Mouse (Mus musculus): Measurements from ENCODE around the gene Pth2. TPM values are rescaled to one million over a fixed set of nuclear protein-coding genes. Genes with fewer than 3 reads are reported as not detected.

Gene Pth2
- total RNA-seq, 2 experiments from 2014 or later: not detected

GRCm38 (mm10) chr7:45211851-45212251, 31.1 kb downstream of the Pth2 start, which contains the start of gene Dkkl1:
Gene Dkkl1, minus strand, starts transcription at chr7:45212147.
- no peak for TF ChIP-seq CTCF (IDR thresholded peaks at IDR 0.05)
- Histone ChIP-seq H3K27ac (no peak within 1 kb of the TSS), H3K4me3 (peak within 1 kb of the TSS; percentile 22)
- intact Hi-C loops (cut with DNase I): no loop called here
- DNase-seq (ENCODE audit: extremely low spot score in 1 of 2, low spot score in 2 of 2): no peak

GRCm38 (mm10) chr7:45212356-45212755, 31.6 kb downstream of the Pth2 start:
- intact Hi-C loops (cut with DNase I): no loop called here
- Histone ChIP-seq H3K27ac (no peak overlapping the region), H3K4me3 (no peak overlapping the region)
- TF ChIP-seq CTCF (IDR thresholded peaks at IDR 0.05): no peak
- DNase-seq (ENCODE audit: extremely low spot score in 1 of 2, low spot score in 2 of 2): no peak

- Histone ChIP-seq H3K4me3 (no peak overlapping the region), H3K27ac (no peak overlapping the region)
- no peak for TF ChIP-seq CTCF (IDR thresholded peaks at IDR 0.05)
- no peak for DNase-seq (ENCODE audit: extremely low spot score in 1 of 2, low spot score in 2 of 2)
- intact Hi-C loops (cut with DNase I): no loop called here
These were observed 32.9 kb downstream of the Pth2 start for GRCm38 (mm10) chr7:45213708-45214107.

GRCm38 (mm10) chr7:45215673-45216441, 35.1 kb downstream of the Pth2 start, which contains the start of gene Tead2:
Gene Tead2, plus strand, starts transcription at chr7:45215753.
- Histone ChIP-seq H3K4me3 (peak within 1 kb of the TSS; percentile 44), H3K27ac (no peak within 1 kb of the TSS)
- intact Hi-C loops (cut with DNase I): no loop called here
- TF ChIP-seq CTCF (IDR thresholded peaks at IDR 0.05): no peak
- no peak for DNase-seq (ENCODE audit: extremely low spot score in 1 of 2, low spot score in 2 of 2)

GRCm38 (mm10) chr7:45216442-45217183, 35.8 kb downstream of the Pth2 start:
- Histone ChIP-seq H3K27ac (no peak overlapping the region), H3K4me3 (peak overlapping the region; percentile 44)
- intact Hi-C loops (cut with DNase I): no loop called here
- no peak for DNase-seq (ENCODE audit: extremely low spot score in 1 of 2, low spot score in 2 of 2)
- no peak for TF ChIP-seq CTCF (IDR thresholded peaks at IDR 0.05)

- TF ChIP-seq CTCF (IDR thresholded peaks at IDR 0.05): no peak
- Histone ChIP-seq H3K27ac (no peak overlapping the region), H3K4me3 (no peak overlapping the region)
- intact Hi-C loops (cut with DNase I): no loop called here
- DNase-seq (ENCODE audit: extremely low spot score in 1 of 2, low spot score in 2 of 2): no peak
These were observed 40.9 kb downstream of the Pth2 start for GRCm38 (mm10) chr7:45221680-45222079.

GRCm38 (mm10) chr7:45224826-45225225, 44.0 kb downstream of the Pth2 start:
- H3K27ac ChIP-seq: no peak overlapping the region
- no peak for DNase-seq (ENCODE audit: extremely low spot score in 1 of 2, low spot score in 2 of 2)
- no peak for TF ChIP-seq CTCF (IDR thresholded peaks at IDR 0.05)
- no peak overlapping the region for H3K4me3 ChIP-seq
- intact Hi-C loops (cut with DNase I): no loop called here

- Histone ChIP-seq H3K4me3 (no peak overlapping the region), H3K27ac (no peak overlapping the region)
- no peak for DNase-seq (ENCODE audit: extremely low spot score in 1 of 2, low spot score in 2 of 2)
- intact Hi-C loops (cut with DNase I): no loop called here
- no peak for TF ChIP-seq CTCF (IDR thresholded peaks at IDR 0.05)
These were observed 45.6 kb downstream of the Pth2 start for GRCm38 (mm10) chr7:45226421-45226820.

- Histone ChIP-seq H3K4me3 (no peak overlapping the region), H3K27ac (no peak overlapping the region)
- no peak for TF ChIP-seq CTCF (IDR thresholded peaks at IDR 0.05)
- intact Hi-C loops (cut with DNase I): no loop called here
- DNase-seq (ENCODE audit: extremely low spot score in 1 of 2, low spot score in 2 of 2): no peak
These were observed 47.8 kb downstream of the Pth2 start for GRCm38 (mm10) chr7:45228548-45228947.

GRCm38 (mm10) chr7:45229046-45229445, 48.3 kb downstream of the Pth2 start:
- intact Hi-C loops (cut with DNase I): no loop called here
- Histone ChIP-seq H3K27ac (no peak overlapping the region), H3K4me3 (no peak overlapping the region)
- DNase-seq (ENCODE audit: extremely low spot score in 1 of 2, low spot score in 2 of 2): no peak
- no peak for TF ChIP-seq CTCF (IDR thresholded peaks at IDR 0.05)

GRCm38 (mm10) chr7:45229459-45230203, 48.8 kb downstream of the Pth2 start:
- TF ChIP-seq CTCF (IDR thresholded peaks at IDR 0.05): no peak

GRCm38 (mm10) chr7:45231192-45231591, 50.4 kb downstream of the Pth2 start:
- intact Hi-C loops (cut with DNase I): no loop called here
- H3K4me3 ChIP-seq: no peak overlapping the region
- H3K27ac ChIP-seq: no peak overlapping the region
- DNase-seq (ENCODE audit: extremely low spot score in 1 of 2, low spot score in 2 of 2): no peak
- no peak for TF ChIP-seq CTCF (IDR thresholded peaks at IDR 0.05)

More at GRCm38 (mm10) chr7:45229459-45230203, 48.8 kb downstream of the Pth2 start:
- H3K4me3 ChIP-seq: no peak overlapping the region
- no peak for DNase-seq (ENCODE audit: extremely low spot score in 1 of 2, low spot score in 2 of 2)
- H3K27ac ChIP-seq: no peak overlapping the region
- intact Hi-C loops (cut with DNase I): no loop called here

Small RNA genes lying within 50 kb of the gene (microRNA-seq; reads per million reads assigned to microRNA genes)
- gene Mir7055: 0.97 to 1.2 reads per million in 2 experiments

Other genes starting within 250 kb of the Pth2 start
- 1 to 10 TPM; 2.8 to 3.0 TPM for gene Tsks, start 237.8 kb upstream of the Pth2 start, total RNA-seq (2021)
- gene Cpt1c, start 206.1 kb upstream of the Pth2 start, total RNA-seq (2021): 100 to 1,000 TPM in 1 of 2 experiments, 10 to 100 TPM in 1; 97.9 to 102 TPM
- 100 to 1,000 TPM; 143 to 150 TPM for gene Prmt1, start 194.4 kb upstream of the Pth2 start, total RNA-seq (2021)
- gene Irf3, start 183.3 kb upstream of the Pth2 start, total RNA-seq (2021): 10 to 100 TPM; 36.4 to 36.9 TPM
- gene Bcl2l12, start 182.3 kb upstream of the Pth2 start, total RNA-seq (2021): 1 to 10 TPM; 3.0 to 3.8 TPM
- 100 to 1,000 TPM; 170 to 181 TPM for gene Scaf1, start 164.6 kb upstream of the Pth2 start, total RNA-seq (2021)
- gene Rras, start 163.0 kb upstream of the Pth2 start, total RNA-seq (2021): 10 to 100 TPM; 11.8 to 12.2 TPM
- gene Prr12, start 128.1 kb upstream of the Pth2 start, total RNA-seq (2021): 10 to 100 TPM; 70.0 to 73.4 TPM
- 10 to 100 TPM; 53.6 to 55.6 TPM for gene Nosip, start 118.6 kb upstream of the Pth2 start, total RNA-seq (2021)
- 10 to 100 TPM in 1 of 2 experiments, 1 to 10 TPM in 1; 9.0 to 10.4 TPM for gene Prrg2, start 118.3 kb upstream of the Pth2 start, total RNA-seq (2021)
- 1 to 10 TPM; 4.9 to 5.6 TPM for gene Rcn3, start 88.8 kb upstream of the Pth2 start, total RNA-seq (2021)
- gene Fcgrt, start 77.1 kb upstream of the Pth2 start, total RNA-seq (2021): 10 to 100 TPM; 16.7 to 23.4 TPM
- 100 to 1,000 TPM; 421 to 444 TPM for gene Rps11, start 56.6 kb upstream of the Pth2 start, total RNA-seq (2021)
- 100 to 1,000 TPM; 695 to 716 TPM for gene Rpl13a, start 52.2 kb upstream of the Pth2 start, total RNA-seq (2021)
- gene Gm45713, start 44.8 kb upstream of the Pth2 start, total RNA-seq (2021): not detected
- gene Flt3l, start 44.6 kb upstream of the Pth2 start, total RNA-seq (2021): 1 to 10 TPM; 6.7 to 8.8 TPM
- gene Pih1d1, start 26.7 kb upstream of the Pth2 start, total RNA-seq (2021): 10 to 100 TPM; 47.6 to 48.4 TPM
- gene Aldh16a1, start 26.4 kb upstream of the Pth2 start, total RNA-seq (2021): 10 to 100 TPM; 15.9 to 23.1 TPM
- gene Slc17a7, start 17.0 kb upstream of the Pth2 start, total RNA-seq (2021): 1,000 to 10,000 TPM; 1,255 to 1,327 TPM
- gene Gfy, start 1.4 kb upstream of the Pth2 start, total RNA-seq (2021): under 1 TPM in 1 of 2 experiments, not detected in 1; 0.29 TPM
- gene Ccdc155, start 23.9 kb downstream of the Pth2 start, total RNA-seq (2021): 1 to 10 TPM; 6.7 to 7.5 TPM
- gene Dkkl1, start 31.2 kb downstream of the Pth2 start, total RNA-seq (2021): 10 to 100 TPM; 32.4 to 33.5 TPM
- 1 to 10 TPM; 3.9 to 4.1 TPM for gene Tead2, start 34.8 kb downstream of the Pth2 start, total RNA-seq (2021)
- 1 to 10 TPM; 4.2 to 5.4 TPM for gene Cd37, start 58.1 kb downstream of the Pth2 start, total RNA-seq (2021)
- gene Slc6a16, start 60.1 kb downstream of the Pth2 start, total RNA-seq (2021): 1 to 10 TPM; 1.9 to 2.4 TPM
- gene Slc6a21, start 96.5 kb downstream of the Pth2 start, total RNA-seq (2021): under 1 TPM in 1 of 2 experiments, not detected in 1; 0.23 TPM
- gene Trpm4, start 152.8 kb downstream of the Pth2 start, total RNA-seq (2021): 10 to 100 TPM; 18.5 to 24.6 TPM
- under 1 TPM; 0.23 to 0.61 TPM for gene Hrc, start 154.3 kb downstream of the Pth2 start, total RNA-seq (2021)
- 100 to 1,000 TPM; 156 to 159 TPM for gene Ppfia3, start 186.0 kb downstream of the Pth2 start, total RNA-seq (2021)
- gene Lin7b, start 189.6 kb downstream of the Pth2 start, total RNA-seq (2021): 100 to 1,000 TPM; 156 to 178 TPM
- 100 to 1,000 TPM; 428 to 429 TPM for gene Snrnp70, start 214.7 kb downstream of the Pth2 start, total RNA-seq (2021)
- gene Kcna7, start 224.7 kb downstream of the Pth2 start, total RNA-seq (2021): not detected
- not detected for gene Ntf5, start 232.7 kb downstream of the Pth2 start, total RNA-seq (2021)
- not detected for gene Lhb, start 239.8 kb downstream of the Pth2 start, total RNA-seq (2021)

Data from left cerebral cortex, adult 2 months (tissue).